Mouse (Mus musculus) E14TG2a.4 (cell line): Measurements from ENCODE around the gene Ube2f.

Experiments
- CTCF ChIP-seq: conservative IDR thresholded peaks from 2 replicates; pipeline ENCODE4 v1.5.1; 2014; ENCODE audit warnings: low read length
- POU5F1 ChIP-seq: IDR thresholded peaks from 2 replicates; pipeline ENCODE4 v1.6.1; 2014; ENCODE audit warnings: low read length, borderline replicate concordance

DNA sequence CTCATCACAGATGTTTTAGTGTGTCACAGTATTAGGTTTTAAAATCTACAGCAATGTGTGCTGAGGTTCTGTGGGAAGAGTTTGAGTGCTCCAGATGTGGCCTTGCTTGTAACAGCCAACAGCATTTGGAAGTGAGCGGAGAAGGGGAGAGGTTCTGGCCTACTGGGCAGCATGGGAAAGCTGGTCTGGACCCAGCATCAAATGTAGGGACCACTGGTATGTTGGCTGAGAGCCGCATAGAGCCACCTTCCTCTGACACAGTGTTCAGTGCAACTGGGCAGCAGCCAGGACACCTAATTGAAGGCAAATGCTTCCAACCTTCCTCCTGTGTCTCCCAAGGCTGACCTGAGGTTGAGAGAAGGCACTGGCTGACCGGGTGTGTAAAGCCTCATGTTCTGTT is 51.9 kb downstream of the Ube2f start:
- TF ChIP-seq CTCF (no peak), POU5F1 (no peak)
